Mouse (Mus musculus) layer of hippocampus, adult 9-10 months (tissue): ENCODE data around the gene Runx1.

Source experiments
- DNase-seq: peaks from one replicate; pipeline ENCODE4 v3.0.0; 2022; ENCODE audit warnings: low spot score

Gene Runx1

GRCm38 (mm10) chr16:92826683-92827082 lies 734 bp upstream of the Runx1 start:
- no peak for DNase-seq

GRCm38 (mm10) chr16:92825204-92825843 lies 625 bp downstream of the Runx1 start:
- no peak for DNase-seq

GRCm38 (mm10) chr16:92824723-92825203 lies 1.2 kb downstream of the Runx1 start:
- no peak for DNase-seq

GRCm38 (mm10) chr16:92824003-92824722 lies 1.8 kb downstream of the Runx1 start:
- DNase-seq, result no peak

- no peak for DNase-seq
Measured at GRCm38 (mm10) chr16:92823381-92823862, 2.5 kb downstream of the Runx1 start.

GRCm38 (mm10) chr16:92822676-92823075 lies 3.3 kb downstream of the Runx1 start:
- no peak for DNase-seq

- DNase-seq, result no peak
Measured at GRCm38 (mm10) chr16:92821938-92822629, 3.9 kb downstream of the Runx1 start.

- DNase-seq, result no peak
Measured at GRCm38 (mm10) chr16:92821596-92821937, 4.4 kb downstream of the Runx1 start.

- no peak for DNase-seq
Measured at GRCm38 (mm10) chr16:92820451-92820850, 5.5 kb downstream of the Runx1 start.

GRCm38 (mm10) chr16:92818480-92819269 lies 7.3 kb downstream of the Runx1 start:
- DNase-seq, result no peak

GRCm38 (mm10) chr16:92816092-92816491 lies 9.9 kb downstream of the Runx1 start:
- no peak for DNase-seq

GRCm38 (mm10) chr16:92815195-92815527 lies 10.8 kb downstream of the Runx1 start:
- DNase-seq, result no peak

GRCm38 (mm10) chr16:92814366-92815194 lies 11.4 kb downstream of the Runx1 start:
- no peak for DNase-seq

- no peak for DNase-seq
Measured at GRCm38 (mm10) chr16:92812405-92812804, 13.5 kb downstream of the Runx1 start.

GRCm38 (mm10) chr16:92810568-92811240 lies 15.2 kb downstream of the Runx1 start:
- no peak for DNase-seq

GRCm38 (mm10) chr16:92807772-92808171 lies 18.2 kb downstream of the Runx1 start:
- no peak for DNase-seq

- no peak for DNase-seq
Measured at GRCm38 (mm10) chr16:92803076-92803580, 22.8 kb downstream of the Runx1 start.

- DNase-seq, result no peak
Measured at GRCm38 (mm10) chr16:92801567-92801966, 24.4 kb downstream of the Runx1 start.

- no peak for DNase-seq
Measured at GRCm38 (mm10) chr16:92800845-92801244, 25.1 kb downstream of the Runx1 start.

GRCm38 (mm10) chr16:92799940-92800339 lies 26.0 kb downstream of the Runx1 start:
- DNase-seq, result no peak

- no peak for DNase-seq
Measured at GRCm38 (mm10) chr16:92794197-92794596, 31.8 kb downstream of the Runx1 start.
